Mouse (Mus musculus): Measurements from ENCODE around the gene Ablim1.
A peak's percentile ranks its signal among the peaks of the same experiment; 100 is the strongest.

Ablim1 gene

DNA sequence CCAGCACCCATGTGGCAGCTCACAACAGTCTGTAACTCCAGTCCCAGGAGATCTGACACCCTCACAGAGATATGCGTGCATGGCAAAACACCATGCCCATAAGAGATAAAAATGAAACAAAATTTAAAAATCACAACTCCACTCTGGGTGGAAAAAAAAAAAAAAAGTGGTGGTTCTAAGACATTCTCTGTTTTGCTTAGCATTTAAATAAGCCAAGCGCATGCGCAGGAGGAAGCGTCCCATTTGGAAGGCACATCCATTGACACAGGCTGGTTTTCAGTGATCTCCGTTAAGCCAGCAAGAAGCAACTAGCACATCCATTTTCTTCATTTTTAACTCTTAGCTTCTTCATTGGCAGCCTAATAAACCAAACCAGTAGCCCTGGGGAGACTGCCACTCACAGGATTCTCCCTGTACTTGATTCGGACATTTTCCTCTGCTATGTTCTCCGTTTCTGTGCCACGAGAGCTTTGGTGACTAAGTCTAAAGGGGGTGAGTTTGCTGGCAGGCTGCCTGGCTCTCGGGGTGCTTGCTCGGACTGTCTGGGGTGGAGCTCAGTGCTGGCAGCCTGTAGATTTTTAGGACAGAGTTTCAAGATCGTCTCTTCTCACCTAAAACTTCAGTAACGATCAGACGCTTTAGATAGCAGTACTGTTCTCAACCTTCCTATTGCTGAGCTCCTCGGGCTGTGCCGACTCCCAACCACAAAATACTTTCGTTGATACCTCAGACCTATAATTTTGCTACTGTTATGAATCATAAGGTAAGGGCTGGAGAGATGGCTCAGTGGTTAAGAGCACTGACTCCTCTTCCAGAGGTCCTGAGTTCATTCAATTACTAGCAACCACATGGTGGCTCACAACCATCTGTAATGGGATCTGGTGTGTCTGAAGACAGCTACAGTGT is 259.3 kb downstream of the Ablim1 start:
- no peak for DNase-seq

DNA sequence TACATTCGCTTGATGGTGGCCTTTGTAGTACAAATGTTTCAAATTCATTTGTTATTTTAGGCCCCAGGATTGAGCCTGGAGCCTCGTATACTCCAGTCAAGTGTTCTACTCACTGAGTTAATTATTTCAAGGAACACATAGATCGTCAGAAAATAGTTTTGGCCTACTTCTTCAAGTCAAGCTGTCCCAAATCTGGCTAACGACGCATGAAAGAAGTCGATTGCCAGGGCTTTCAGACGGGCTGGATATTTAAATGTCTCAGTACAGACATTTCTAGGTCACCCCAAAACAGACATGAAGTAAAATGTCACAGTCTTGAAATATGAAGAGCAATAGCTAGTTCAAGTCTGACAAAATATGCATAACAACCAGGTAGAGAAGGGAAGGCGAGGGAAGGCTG is 261.8 kb downstream of the Ablim1 start:
- no peak for DNase-seq

DNA sequence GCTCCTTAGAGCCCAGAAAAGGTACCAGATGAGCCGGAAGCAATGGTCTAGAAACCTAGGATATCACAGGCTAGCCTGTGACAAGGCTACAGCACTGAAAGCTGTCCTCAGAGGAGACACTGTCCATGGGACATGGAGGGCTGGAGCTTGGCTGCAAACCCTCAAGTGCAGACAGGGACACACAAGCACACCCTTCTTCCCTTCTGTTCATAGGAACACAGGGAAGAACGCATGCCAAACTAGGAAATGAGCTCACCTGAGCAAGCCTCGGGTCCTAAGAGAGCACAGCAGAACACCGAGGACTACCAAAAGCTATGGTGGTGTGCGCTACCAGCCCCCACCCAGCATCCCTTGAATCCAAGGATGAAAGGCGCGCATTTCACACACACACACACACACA is 262.7 kb downstream of the Ablim1 start:
- no peak for DNase-seq

DNA sequence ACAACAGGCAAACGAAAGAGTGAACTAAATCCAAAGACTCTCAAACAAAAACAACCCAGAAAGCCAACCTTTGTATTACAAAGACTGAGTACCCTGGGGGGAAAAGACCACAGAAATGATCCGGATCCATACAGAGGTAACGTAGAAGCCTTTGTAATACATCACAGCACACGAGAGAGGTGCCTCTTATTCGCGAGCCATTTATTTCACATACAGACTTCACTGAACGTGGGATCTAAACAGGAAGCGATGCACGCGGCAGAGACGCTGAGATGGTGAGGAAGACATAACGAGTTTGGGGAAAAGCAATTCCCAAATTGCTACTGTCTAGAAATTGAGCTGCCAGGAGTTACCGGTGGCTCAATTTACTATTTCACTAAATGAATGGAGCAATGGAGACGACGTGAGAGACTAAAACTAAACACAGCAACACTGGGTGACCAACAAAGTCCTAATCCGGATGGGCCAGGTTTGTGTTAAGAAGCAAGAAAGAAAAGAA is 265.1 kb downstream of the Ablim1 start:
- no peak for DNase-seq

DNA sequence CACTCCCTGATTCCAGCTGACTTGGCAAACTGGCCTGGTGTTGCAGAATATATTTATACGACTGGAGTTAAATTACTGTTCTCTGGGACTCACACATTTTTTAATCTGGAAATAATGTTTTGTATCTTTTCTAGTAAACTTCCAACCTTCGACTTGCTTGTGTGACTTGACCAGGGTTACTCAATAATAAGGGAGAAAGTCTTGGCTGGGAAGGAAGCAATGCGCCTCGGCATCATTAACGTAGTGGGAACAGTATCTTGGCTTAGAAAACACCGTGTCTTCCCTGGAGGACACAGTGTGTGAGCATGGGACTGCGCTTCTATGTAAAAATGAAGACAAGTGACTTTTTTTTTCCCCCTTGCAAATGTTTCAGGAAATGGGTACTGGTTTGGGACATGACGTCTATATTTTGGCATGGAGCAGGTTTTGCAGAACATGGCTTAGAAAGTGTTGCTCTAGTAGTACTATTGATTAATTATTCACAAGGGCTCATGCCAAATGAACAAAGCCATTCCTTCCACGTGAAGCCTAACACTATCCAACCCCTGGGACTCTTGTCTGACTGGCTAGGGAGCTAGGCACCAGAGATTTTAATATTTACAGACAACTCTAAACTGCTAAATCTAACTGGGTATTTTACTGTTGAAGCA is 266.9 kb downstream of the Ablim1 start:
- DNase-seq: no peak

DNA sequence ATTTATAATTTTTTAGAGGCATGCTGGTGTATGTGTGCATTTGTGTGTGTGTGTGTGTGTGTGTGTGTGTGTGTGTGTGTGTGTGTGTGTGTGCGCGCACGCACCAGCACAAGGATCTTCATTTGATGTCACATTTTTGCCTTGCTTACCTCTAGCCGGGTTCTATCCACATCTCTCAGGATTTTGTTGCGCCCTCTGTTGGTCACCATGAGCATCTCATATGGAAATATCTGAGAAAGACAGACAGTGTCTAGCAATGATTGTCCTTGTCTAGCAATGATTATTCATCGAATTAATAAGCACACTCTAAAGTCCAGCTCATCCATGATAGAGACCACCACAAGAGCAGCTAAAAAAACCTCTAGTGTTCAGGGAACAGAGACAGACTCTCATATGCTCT is 275.5 kb downstream of the Ablim1 start:
- DNase-seq: no peak

DNA sequence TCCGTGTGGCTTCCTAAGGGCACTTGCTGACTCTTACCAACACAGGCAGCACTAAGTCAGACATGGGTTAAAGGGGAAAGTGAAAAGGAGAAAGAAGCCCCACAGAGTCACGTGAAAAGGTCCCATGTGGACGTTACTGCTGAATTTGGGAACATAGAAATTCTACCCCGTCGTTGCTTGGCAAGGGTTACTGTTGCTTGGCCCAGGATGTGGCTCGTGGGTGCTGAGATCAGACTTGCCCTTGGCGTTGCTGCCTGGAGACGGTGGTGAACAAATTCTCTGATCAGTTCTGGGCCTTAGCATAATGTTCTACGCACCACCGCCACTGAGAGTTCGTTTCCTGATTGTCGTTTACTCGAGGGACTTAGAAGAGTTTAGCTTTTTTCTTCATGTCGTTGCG is 277.9 kb downstream of the Ablim1 start:
- DNase-seq: no peak

DNA sequence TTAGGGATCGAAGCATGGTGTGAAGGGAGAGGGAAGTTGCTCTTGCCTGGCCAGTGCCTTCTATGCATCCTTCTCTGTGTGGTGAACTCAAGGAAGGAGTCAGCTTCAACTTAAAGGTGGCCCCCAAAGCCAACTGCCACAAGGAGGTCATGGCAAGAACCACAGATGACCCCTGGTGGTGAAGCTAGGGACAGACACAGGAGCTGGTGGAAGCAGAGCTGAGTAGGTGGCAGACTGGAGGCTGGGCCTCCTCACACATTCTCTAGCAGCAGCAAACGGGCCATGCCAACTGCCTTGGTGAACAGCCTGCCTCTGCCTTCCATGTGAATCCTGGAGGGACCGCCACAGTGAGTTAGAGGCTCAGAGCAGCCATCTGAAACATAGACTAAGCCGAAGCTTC is 283.1 kb downstream of the Ablim1 start:
- peak; percentile 47 for DNase-seq

DNA sequence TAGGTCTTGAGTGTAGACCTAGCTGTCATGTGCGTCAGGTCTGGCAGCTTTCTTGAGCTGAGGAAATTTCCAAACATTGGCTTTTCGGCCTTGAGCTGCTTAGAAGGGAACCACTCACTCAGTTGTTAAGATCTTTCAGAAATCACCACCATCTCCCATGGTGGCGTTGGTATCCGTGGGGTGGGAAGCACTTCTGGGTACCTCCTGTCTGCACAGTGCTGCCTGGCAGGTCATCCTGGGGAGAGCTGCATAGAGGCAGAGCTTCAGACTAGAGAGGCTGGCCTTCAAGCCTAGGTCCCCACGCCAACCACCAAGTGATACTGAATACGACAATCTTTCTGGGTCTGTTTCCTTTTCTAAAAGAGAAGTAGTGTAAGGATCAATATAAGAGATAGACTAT is 285.3 kb downstream of the Ablim1 start:
- no peak for DNase-seq

DNA sequence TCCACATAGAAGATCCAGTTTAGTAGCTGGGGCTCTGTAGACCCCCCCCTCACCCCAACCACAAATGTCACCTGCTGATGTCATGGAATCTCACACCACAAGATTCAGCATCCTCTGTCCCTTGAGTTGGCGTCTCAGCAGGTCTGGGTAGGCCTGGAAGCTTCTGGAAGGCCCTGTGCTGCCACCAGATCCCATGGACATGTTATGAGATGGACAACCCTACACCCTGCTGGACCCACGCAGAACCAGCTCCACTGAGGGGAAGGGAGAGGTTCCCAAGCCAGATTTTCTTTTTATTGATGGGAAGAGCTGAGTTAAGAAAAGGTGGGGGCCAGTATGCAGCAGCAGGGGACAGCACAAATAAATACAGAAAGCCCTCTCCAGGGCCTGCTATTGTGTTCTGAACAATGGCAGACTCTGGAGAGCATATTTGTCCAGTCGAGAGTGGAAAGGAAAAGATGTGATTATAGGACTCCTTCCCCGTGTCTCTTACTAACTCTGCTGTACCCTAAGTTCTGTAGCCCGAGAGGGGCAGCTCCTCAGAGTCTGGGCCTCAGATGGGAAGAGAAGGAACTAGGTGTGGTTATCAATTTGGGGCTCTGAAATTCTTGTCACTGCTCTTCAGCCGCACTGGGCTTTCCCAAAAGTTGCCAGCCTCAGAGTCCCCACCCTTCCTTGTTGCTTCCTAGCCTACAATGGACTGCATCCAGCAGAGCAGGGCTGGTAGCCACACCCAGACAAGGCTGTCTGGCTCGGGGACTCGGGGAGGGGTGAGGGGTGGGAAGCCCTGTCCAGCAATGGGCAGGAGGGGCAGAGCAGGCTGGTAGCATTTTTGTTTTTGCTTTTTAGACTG is 286.2 kb downstream of the Ablim1 start:
- DNase-seq: no peak

DNA sequence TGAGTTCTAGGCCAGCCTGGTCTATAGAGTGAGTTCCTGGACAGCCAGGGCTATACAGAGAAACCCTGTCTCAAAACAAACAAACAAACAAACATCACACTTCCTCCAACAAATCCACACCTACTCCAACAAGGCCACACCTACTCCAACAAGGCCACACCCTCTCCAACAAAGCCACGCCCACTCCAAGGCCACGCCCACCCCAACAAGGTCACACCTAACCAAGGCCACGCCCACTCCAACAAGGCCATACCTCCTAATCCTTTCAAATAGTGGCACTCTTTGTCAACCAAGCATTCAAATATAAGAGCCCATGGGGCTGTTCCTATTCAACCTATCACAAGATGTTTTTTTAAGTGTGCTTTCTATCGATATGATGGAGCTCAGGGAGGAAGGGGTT is 288.2 kb downstream of the Ablim1 start:
- peak; percentile 18 for DNase-seq

DNA sequence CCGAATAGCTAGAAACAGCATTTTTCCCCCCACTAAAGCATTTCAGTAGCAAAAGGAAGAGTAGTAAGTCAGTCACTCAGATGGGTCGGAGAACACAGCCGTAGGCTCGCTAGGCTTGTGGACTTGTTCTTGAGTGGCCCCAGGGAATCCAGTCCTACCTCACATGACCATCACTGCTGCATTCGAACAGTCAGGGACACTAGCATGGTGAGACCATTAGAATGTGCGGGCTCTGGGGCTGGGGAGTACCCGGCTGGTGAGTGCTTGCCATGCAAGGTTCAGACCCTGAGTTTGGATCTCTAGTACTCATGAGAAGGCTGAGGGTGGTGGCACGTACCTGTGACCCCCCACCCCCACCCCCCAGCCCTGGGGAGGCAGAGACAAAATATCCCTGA is 296.9 kb downstream of the Ablim1 start:
- no peak for DNase-seq

DNA sequence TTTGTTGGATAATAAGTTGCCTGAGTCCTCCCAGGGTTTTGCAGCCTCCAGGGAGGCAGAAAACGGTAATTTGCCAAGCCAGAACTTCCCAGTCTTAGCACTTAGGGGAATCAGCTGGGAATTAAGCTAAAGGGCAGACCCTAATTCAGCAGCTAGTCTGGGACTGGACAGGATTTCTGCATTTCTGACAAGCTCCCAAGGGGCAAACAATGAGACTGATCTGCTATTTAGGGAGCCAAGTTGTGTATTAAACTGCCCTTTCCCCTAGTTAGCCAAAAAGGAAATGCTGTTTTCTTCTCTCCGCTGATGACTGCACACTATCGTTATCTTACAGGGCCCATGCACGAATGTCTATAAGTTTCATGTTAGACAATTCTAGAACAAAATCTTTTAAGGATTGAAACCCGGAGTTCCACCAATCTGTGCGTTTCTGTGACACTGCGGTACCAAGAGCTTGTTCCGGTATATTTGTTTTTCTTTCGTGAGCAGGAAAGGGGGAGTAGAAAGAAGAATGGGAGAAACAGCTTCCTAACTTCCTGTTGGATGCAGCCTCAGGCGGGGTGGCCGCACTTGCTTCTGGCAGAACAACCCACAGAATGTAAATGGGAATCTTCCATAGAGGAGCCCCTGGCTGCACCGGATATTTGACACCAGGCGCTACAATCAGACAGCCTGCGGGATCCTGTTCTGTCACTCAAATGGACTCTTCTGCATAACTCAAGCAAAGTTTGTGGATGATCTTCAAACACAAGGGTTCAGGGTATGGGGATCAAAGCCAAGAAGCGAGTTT is 297.5 kb downstream of the Ablim1 start:
- peak; percentile 17 for DNase-seq

DNA sequence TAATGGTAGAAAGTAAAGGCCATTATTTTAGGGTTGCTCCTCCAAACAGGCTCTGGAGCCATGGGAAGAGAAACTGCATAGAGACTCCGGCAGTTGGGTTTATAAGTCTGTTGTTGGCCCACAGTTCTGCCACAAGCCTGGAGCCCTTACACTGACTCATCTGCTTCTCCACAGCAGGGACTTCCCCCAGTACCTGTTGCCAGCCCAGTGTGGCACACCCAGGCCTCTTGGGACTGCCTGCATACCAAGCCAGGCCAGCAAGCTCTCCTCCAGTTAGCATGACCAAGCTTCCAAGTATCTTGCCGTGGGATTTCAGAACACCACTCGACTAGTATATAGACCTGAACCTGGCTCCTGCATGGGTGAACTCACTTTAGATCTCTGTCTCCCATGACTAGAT is 299.9 kb downstream of the Ablim1 start:
- no peak for DNase-seq

DNA sequence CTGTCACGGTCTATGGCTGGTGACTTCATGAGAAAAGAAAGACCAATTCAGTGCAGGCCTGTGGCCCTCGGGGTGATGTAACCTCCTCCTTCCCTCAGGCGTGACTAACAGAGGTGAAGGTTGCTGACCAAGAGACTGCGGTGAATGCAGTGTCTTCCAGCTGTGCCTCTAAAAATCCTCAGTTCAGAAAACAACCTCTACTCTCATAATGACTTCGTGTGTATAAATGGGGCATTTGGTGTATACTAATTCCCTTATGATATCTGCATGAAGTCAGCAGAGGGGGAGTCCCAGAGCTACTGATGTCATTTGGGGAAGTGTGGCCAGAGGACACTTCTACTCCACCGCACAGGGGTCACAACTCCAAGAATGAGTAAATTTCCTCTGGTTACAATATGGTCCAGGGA is 301.4 kb downstream of the Ablim1 start:
- no peak for DNase-seq

DNA sequence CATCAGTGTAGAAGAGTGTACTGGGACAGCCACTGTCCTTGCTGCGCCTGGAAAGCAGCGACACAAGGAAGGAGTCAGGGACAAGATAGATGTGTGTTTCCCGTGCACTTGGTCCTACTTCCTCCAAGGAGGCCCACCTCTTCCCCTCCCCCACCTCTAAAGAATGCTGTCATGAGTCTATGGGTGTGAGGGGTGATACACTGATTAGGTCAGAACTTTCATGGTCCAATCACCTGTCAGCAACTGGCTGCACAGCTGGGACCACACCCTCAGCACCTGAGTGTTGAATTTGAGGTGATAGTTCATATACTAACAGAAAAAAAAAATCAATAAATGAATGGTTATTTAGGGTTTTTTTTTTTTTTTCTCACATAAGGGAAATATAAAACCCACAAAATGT is 302.7 kb downstream of the Ablim1 start:
- DNase-seq: no peak

DNA sequence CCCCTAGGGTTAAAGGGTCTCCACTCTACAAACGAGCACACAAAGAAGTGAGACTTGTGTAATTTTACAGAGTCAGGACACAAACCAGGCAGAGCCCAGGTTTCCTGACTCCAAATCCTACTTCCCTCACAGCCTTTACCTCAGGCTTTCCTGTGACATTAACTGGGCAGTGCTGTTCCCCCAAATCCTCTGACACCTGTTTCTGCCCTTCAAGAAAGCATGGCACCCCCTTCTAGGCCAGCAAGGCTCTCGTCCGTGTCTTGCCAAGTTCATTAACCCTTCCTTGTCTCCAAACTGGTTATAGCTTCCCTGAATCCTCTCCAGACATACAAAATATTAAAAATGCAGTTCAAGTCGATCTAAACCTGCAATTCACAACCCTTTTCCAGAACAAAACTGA is 304.7 kb downstream of the Ablim1 start:
- DNase-seq: no peak

DNA sequence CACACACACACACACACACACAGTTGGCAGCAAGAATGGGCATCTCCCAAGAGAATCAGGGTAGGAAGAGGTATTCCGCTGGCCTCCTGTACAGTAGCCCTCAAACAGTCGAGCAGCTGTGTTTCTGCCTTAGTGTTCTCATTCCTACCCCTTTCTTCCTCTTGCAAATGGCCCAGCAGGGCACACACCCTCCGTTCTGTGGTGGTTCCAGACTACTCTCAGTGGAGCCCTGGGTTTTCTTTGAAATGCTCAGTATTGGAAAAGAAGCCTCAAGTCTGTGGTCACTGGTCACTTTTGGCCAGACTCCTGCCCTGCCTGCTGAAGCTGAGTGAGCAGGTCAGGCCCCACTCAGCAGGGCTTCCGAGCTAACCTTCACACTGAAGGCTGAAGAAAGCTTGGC is 305.1 kb downstream of the Ablim1 start:
- DNase-seq: no peak

DNA sequence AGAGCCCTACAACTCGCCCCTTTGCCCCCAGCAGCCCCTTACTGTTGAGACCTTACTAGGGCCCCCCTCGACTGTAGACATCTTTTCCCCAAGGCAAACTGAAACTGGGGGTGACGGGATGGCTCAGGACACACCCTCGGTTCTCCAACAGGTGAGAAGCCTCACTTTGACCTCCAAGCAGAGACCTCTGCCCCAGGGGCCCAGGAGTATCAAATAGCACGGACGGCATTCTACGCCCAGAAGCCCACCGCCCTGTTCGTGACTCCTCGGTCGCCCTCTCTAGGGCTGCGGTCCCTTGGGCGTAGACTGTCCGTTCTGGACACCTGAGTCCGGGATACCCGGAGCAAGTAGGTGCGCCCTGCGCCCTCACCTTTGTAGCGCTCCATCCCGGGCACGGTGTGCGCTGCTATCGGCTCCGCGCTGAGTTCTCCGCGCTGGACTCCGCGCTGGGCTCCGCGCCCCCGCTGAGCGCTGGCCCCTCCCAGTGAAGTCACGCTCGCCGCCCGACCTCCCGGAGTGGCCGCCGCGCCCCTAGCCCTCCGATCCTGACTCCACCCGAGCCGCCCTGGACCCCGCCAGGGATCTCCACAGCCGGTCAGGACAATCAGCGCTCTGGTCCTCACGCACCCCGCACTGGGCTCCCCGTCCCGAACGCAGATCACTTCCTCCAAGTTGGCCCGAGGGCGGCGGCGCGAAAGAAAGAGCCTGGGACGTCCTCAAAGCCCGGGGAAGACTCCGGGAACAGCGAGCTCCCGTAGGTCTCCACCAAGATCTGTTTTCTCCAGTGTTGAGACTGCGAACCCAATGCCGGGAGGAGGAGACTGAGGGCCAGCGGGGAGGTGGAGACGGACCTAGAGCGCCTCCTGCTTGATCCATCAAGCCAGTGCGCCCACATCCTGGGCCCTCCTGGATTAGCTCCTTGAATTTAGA is 306.7 kb downstream of the Ablim1 start, which contains the start of gene Afap1l2:
Afap1l2 (minus strand) TSS at position 448 of the 930 bp plus-strand sequence.
- DNase-seq: peak; percentile 35

DNA sequence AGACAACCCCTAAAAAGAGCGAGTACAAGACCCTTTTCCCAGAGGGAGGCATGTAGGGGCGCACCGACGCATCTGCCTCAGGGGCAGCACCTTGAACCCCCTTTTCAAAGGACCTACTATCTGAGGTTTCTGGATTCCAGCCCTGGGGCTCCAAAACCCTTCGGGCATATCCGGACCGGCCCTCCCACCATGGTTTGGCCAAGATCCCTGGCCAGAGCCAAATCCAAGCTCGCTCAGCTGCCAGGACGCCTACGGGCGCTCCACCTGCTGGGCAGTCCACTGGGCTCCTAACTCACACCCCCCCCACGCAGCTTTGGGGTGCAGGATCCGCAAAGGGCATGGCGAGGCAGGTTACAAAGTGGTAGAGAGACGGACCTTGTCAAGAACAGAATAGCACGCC is 307.4 kb downstream of the Ablim1 start:
- DNase-seq: no peak

DNA sequence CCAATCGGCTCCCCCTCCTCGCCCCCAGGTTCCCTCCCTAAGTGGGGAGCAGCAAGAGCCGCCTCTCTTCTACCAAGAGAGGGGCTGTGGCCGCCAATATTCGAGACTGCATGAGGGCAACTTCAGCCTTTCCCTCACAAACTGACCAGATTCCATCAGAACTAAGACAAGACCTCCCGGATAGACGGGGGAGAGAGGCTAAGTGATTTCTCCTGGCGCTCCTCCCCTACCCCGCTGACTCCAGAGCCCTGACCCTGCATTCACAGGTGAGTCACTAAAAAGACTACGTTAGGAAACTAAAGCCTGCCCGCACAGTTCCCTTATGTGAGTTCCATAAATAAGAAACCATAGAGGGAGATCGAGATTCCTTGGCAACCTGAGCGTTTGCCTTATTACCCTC is 307.9 kb downstream of the Ablim1 start:
- DNase-seq: no peak
